Mouse (Mus musculus): ENCODE data around the gene Sugp1.

The Sugp1 gene

DNA sequence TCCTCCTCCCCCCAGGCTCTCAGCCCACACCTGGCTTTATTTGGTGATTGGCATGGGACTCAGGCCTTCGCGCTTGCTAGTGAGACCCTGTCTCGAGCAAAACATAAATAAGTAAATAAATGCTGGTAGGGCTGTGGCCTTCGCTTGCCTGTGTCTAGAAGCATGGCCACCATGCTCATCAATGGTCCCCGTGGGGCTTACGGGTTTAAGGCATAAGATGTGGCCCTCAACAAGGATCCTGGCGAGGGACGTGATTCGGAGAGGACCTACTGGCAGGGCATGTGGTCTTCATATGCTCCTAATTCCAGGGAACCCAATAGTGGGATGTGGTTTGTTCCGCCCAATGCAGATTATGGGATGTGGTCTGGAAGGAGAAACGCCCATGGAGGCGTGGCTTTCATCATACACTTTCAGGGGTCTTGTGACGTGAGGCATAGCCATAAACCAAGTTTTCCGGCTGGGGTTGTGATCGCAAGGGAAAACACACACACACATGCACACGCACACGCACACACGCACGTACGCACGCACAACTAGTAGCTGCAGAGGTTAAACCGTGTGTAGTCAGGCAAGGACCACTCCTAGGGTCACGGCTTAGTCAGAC, 68.7 kb downstream of the Sugp1 start:
- no peak for DNase-seq (ENCODE audit: low read depth, low spot score)

DNA sequence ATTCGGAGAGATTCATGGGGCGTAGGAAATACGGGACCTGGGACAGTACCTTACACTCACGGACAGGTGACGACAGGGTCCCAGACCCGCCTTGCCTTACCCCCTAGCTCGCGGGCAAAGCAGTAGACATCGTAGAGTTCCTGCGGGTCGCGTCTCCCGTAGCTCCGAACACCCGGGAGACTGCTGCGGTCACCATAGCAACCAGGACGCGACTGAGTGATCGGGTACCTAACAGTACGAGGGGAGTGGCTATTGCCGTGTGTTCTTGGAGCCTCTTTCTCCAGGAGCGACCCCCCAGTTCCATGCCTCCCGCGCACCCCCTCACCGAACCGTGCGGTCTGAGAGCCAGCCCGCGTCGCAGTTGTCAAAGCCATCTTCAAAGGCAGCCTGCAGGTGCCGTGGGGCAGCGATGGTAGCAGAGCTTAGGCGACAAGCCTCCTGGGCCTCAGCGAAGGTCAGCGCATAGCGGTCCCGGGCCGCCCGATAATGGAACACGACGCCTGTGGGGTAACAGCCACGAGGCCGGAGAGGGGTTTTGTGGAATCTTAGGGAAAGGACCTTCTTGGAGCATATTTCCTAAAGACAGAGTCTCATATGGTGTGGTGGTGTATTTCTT, 69.9 kb downstream of the Sugp1 start:
- DNase-seq (ENCODE audit: low read depth, low spot score): no peak

GRCm38 (mm10) chr8:70114488-70114887, 71.9 kb downstream of the Sugp1 start:
- DNase-seq (ENCODE audit: low read depth, low spot score): no peak

DNA sequence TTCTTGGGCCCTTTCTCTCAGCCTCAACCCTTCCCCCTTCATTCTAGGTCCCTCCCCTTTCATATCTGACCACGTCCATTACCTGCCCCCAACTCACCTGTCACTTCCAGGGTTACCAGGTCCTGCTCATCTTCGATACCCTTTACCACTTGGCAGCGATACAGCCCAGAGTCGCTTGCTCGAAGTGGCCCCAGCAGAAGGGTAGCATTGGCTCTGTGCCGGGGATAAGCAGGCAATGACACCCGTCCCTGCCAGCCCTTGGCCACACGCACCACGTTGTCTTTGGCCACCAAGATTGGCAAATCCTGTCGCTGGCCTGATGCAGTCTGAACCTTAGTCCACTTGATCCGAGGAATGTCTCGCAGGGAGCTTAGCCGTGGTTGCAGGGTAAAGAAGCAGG, 72.3 kb downstream of the Sugp1 start:
- DNase-seq (ENCODE audit: low read depth, low spot score): no peak

GRCm38 (mm10) chr8:70117611-70118010, 75.0 kb downstream of the Sugp1 start:
- no peak for DNase-seq (ENCODE audit: low read depth, low spot score)

DNA sequence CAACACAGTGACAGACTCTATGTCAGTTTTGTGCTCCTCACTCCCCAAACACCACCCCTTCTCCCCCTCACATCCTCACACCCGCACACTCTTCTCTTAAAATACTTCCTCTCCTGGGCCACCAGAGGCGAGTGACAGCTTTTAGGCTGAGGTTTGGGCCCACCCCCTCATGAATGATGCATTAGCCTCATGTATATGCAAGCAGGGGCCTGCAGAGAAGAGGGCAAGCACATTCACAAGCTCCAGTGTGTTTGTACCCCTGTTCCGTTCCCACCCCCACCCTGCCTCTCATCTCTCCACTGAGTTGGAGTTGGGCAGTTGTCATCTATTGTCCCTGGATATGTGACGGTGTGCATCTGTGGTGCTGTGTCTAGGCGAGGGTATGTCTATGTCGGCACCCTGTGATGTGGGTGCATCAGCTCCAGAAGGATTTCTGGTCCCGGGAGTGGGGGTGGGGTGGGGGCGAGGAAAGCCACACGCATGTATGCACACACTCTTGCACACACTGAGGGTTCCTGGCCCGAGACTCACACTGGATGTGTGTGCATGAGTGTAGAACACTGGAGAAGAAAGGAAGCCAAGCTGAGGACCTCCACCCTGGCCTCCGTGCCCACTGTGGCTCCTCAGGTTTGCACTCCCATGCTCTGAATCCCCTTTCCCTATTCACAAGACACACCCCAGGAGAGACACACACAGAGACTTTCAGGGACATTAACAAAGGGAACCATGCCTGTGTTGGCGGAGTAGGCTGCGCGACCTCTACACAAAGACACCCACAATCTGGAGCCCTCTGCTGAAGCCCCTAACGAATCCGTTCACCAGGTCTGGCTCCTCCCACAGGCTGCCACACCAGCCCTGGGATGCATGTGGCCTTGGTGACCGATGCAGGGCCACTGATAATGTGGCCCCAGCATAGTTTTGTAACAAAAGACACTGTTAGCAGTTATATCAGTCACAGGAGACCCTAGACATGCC, 76.4 kb downstream of the Sugp1 start:
- DNase-seq (ENCODE audit: low read depth, low spot score): no peak

GRCm38 (mm10) chr8:70120667-70121066, 78.1 kb downstream of the Sugp1 start, which contains the start of gene Ncan:
Gene Ncan, minus strand, starts transcription at chr8:70120873.
- no peak for DNase-seq (ENCODE audit: low read depth, low spot score)

All from retina, adult 2 months (tissue).